Mouse (Mus musculus) embryonic facial prominence, embryonic 14.5 days (tissue): ENCODE results near the gene Mrps36. TPM values are rescaled to one million over a fixed set of nuclear protein-coding genes. Genes with fewer than 3 reads are reported as not detected.

Source experiments
- ATAC-seq: fragments of 200-750 bp; cut with Nextera tagmentation; 2 replicates; pipeline ENCODE4 v1.8.0; 2017; ENCODE audit warnings: low read depth, moderate number of reproducible peaks, moderate TSS enrichment
- DNase-seq: peaks from one replicate; pipeline ENCODE4 v3.0.0-alpha.2; 2015; ENCODE audit warnings: low spot score
- H3K27ac ChIP-seq: fragments of 300-500 bp; sonication (generic); replicated peaks from 2 replicates; pipeline ENCODE4 v1.5.1; 2014; ENCODE audit warnings: low read depth, mild to moderate bottlenecking, low read length, moderate library complexity
- H3K27me3 ChIP-seq: fragments of 300-500 bp; sonication (generic); replicated peaks from 2 replicates; pipeline ENCODE4 v1.6.1; 2014; ENCODE audit warnings: low read length; ENCODE audit not compliant: control insufficient read depth, insufficient read depth
- H3K36me3 ChIP-seq: fragments of 300-500 bp; sonication (generic); 2 replicates; pipeline ENCODE4 v1.6.1; 2014; ENCODE audit warnings: low read length, mixed read lengths; ENCODE audit not compliant: control insufficient read depth, insufficient read depth
- H3K4me1 ChIP-seq: fragments of 300-500 bp; sonication (generic); 2 replicates; pipeline ENCODE4 v1.6.1; 2014; ENCODE audit warnings: antibody characterized with exemption, low read length; ENCODE audit not compliant: control insufficient read depth, insufficient read depth
- H3K4me2 ChIP-seq: fragments of 300-500 bp; sonication (generic); 2 replicates; pipeline ENCODE4 v1.6.1; 2014; ENCODE audit warnings: low read depth, mild to moderate bottlenecking, low read length, moderate library complexity, mixed read lengths
- H3K4me3 ChIP-seq: fragments of 300-500 bp; sonication (generic); 2 replicates; pipeline ENCODE4 v1.5.1; 2014; ENCODE audit warnings: low read depth, mild to moderate bottlenecking, low read length
- H3K9ac ChIP-seq: fragments of 300-500 bp; sonication (generic); 2 replicates; pipeline ENCODE4 v1.6.1; 2014; ENCODE audit warnings: low read depth, mild to moderate bottlenecking, low read length, moderate library complexity, mixed read lengths
- H3K9me3 ChIP-seq: fragments of 300-500 bp; sonication (generic); 2 replicates; pipeline ENCODE4 v1.6.1; 2016; ENCODE audit warnings: low read length; ENCODE audit not compliant: control insufficient read depth
- WGBS: fragments of 180-500 bp; shearing (Covaris S2); extraction: QIAGEN DNeasy Blood & Tissue Kit; methylation state at CpG from one replicate; pipeline ENCODE4 v1.1.7; 2014; 5-methylcytosine and 5-hydroxymethylcytosine counted together
- polyA plus RNA-seq: library from polyadenylated mRNA; unstranded; fragments of >200 nt; fragmentation: Nextera tagmentation; extraction: Ambion mirVana; gene quantifications from 2 replicates; pipeline ENCODE4 v1.2.1, GENCODE M21; 2014

Mrps36 gene
- polyA plus RNA-seq, 1 experiment from 2014 or later, result 150 TPM

DNA sequence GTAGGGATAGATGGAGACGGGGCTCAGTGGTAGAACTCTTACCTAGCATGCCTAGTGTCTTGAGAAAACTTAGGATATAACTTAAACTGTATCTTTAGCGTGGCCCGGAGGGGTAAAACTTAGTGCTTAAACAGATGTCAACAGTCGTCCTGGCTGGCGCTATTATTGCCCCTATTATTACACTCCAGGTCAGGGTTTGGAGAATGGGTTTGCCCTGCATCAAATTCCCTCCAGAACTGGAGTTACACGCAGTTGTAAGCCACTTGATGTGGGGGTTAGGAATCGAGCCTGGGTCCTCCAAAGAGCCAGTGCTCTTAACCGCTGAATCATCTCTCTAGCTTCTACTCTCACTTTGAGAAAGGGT lies 31.6 kb upstream of the Mrps36 start:
- peak overlapping the region; percentile 93 for H3K4me2 ChIP-seq
- no peaks in the 10 kb centered on the region for H3K27me3 ChIP-seq
- no peak for ATAC-seq
- 11% methylated on average over 8 of the region's 8 CpGs for WGBS
- peak overlapping the region; percentile 70 for H3K4me3 ChIP-seq
- peak overlapping the region; percentile 71 for H3K9ac ChIP-seq
- H3K4me1 ChIP-seq, result no peaks in the 10 kb centered on the region
- H3K27ac ChIP-seq, result peak overlapping the region; percentile 53; the same call in 1 of the 2 replicates
- peaks cover 37% of the 10 kb centered on the region for H3K36me3 ChIP-seq
- DNase-seq, result no peak
- H3K9me3 ChIP-seq, result no peaks in the 10 kb centered on the region

DNA sequence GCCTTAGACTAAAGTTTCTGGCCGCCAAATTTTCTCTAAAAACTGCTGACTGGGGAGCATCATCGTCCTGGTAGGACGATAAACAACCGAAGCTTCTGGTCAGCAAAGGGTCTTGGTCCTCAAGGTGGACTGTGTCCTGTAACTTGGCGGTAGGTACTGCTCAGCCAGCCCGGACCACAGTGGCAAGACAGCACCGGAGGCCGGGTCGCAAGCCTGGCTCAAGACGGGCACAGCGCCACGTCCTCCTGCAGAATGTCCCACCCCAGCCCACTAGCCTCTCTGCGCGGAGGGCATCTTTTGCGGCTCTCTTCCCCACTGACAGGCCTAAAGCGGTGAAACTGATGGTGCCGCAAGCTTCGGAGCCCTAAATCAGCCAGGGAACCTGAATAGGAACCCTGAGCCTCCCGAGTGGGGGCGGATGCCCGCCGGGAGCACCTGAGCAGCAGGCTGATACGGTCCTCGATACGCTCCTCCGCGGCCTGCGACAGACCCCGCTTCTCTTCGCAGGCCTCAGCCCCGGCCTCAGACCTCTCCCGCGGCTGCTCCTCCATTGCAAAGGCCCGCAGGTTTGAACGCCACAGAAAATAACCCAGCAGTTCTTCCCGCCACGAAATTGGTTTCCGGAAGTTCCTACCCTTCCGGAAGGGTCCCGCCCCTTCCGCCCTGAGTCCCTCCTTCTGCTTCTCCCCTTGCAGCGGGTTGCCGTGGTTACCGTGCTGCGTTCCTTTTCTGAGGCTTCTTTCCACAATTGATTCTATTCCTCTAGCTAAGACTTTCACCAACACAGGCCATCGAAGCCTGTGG lies 31.0 kb upstream of the Mrps36 start, which contains the start of gene Cenph:
Gene Cenph (minus strand): TSS at position 648 of the 804 bp plus-strand sequence.
- DNase-seq (peak; percentile 96), ATAC-seq (peak; percentile 98)
- H3K27ac ChIP-seq, result peak within 1 kb of the TSS; percentile 53; the same call in 1 of the 2 replicates

DNA sequence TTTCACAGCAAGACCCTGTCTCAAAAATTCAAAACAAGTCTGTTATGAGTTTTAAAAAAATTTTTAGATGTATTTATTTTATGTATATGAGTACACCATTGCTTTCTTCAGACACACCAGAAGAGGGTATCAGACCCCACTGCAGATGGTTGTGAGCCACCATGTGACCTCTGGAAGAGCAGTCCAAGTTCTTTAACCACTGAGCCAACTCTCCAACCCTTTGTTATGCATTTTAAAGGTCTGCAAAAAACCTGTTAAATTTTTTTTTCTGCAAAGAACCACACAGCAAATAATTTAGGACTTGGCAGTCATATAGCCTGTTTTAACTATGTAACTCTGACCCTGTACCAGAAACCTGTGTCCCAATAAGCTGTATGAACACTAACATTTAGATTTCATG lies 30.2 kb upstream of the Mrps36 start:
- Histone ChIP-seq H3K4me2 (peak overlapping the region; percentile 93), H3K4me1 (no peaks in the 10 kb centered on the region), H3K36me3 (peaks cover 34% of the 10 kb centered on the region), H3K4me3 (peak overlapping the region; percentile 70), H3K27ac (no peak overlapping the region), H3K27me3 (no peaks in the 10 kb centered on the region), H3K9me3 (no peaks in the 10 kb centered on the region), H3K9ac (peak overlapping the region; percentile 71)
- DNase-seq (no peak), ATAC-seq (no peak)

More for the DNA sequence above, 31.0 kb upstream of the Mrps36 start, which contains the start of gene Cenph:
- peak within 1 kb of the TSS; percentile 70 for H3K4me3 ChIP-seq
- no peaks in the 10 kb centered on the region for H3K4me1 ChIP-seq
- peaks cover 37% of the 10 kb centered on the region for H3K36me3 ChIP-seq
- peak within 1 kb of the TSS; percentile 93 for H3K4me2 ChIP-seq
- no peaks in the 10 kb centered on the region for H3K27me3 ChIP-seq
- H3K9ac ChIP-seq, result peak within 1 kb of the TSS; percentile 71
- WGBS, result under 1% methylated on average over 33 of the region's 46 CpGs
- H3K9me3 ChIP-seq, result no peaks in the 10 kb centered on the region

DNA sequence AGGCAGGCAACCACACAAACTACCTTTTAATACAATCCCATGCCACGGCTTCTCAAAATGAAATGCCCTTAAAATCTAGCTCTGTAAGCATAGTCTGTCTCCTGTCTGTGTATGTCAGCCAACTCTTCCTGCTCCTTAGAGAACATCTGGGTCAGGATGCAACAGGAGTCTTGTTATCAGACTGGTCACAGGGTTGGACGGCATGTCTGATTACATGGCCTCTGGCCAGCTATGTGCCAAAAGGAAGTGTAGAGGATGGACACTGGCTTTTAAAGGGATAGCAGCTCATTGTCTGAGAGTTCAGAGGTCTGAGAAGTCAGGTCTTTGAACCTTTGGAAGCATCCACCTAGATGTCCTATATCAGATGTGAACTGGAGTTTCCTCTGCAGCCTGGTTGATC lies 10.9 kb upstream of the Mrps36 start:
- DNase-seq (no peak), ATAC-seq (no peak)
- WGBS, result 80% methylated on average over 2 of the region's 2 CpGs

DNA sequence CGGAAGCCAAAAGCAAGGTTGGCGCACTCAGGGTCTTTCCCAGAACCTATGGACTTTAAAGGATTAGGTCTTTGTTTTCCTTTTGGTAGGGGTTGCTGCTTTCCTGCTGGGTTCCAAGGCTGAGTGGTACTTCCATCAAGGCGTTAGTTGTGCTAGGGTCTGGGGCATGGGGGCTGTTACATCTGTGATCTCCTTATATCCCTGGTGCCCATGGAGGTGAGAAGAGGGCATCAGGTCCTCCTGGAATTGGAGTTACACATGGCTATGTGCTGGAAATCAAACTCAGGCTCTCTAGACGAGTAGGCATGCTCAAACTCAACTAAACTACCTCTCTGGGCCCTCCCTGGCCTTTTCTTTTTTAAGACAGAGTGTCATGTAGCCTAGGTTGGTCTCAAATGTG lies 9.7 kb upstream of the Mrps36 start:
- H3K9ac ChIP-seq, result no peak overlapping the region
- WGBS, result 72% methylated on average over 4 of the region's 4 CpGs
- peaks cover 3% of the 10 kb centered on the region; the same call in 1 of the 2 replicates for H3K36me3 ChIP-seq
- H3K4me1 ChIP-seq, result no peaks in the 10 kb centered on the region
- no peak overlapping the region for H3K27ac ChIP-seq
- H3K9me3 ChIP-seq, result 0 out of 2 replicates have a peak, but pooled peaks cover 4% of the 10 kb centered on the region
- no peak for DNase-seq
- ATAC-seq, result no peak
- no peak overlapping the region for H3K4me2 ChIP-seq
- H3K27me3 ChIP-seq, result no peaks in the 10 kb centered on the region
- H3K4me3 ChIP-seq, result no peak overlapping the region

More for the DNA sequence above, 10.9 kb upstream of the Mrps36 start:
- 0 out of 2 replicates have a peak, but pooled peaks cover 4% of the 10 kb centered on the region for H3K9me3 ChIP-seq
- no peak overlapping the region for H3K4me2 ChIP-seq
- no peak overlapping the region for H3K4me3 ChIP-seq
- H3K9ac ChIP-seq, result no peak overlapping the region
- H3K4me1 ChIP-seq, result no peaks in the 10 kb centered on the region
- no peaks in the 10 kb centered on the region for H3K27me3 ChIP-seq
- H3K36me3 ChIP-seq, result peaks cover 9% of the 10 kb centered on the region
- H3K27ac ChIP-seq, result no peak overlapping the region

DNA sequence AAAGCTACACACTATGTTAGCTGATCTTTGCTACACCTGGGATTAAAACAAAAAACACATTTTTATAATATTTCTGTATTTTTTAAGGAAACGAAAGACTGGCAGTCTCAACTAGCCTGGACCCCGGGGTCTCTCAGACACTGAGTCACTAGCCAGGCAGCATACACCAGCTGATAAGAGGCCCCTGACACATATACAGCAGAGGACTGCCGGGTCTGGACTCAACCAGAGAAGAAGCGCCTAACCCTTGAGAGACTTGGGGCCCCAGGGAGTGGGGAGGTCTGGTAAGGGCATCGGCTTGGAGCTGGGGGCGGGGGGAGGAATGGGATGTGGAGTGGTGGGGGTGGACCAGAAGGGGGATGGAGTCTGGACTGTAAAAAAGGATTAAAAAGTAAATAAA lies 8.6 kb upstream of the Mrps36 start:
- no peaks in the 10 kb centered on the region for H3K4me1 ChIP-seq
- no peak for ATAC-seq
- H3K27me3 ChIP-seq, result no peaks in the 10 kb centered on the region
- no peak overlapping the region for H3K9ac ChIP-seq
- no peaks in the 10 kb centered on the region for H3K36me3 ChIP-seq
- 82% methylated on average over 6 of the region's 6 CpGs for WGBS
- H3K4me2 ChIP-seq, result no peak overlapping the region
- H3K9me3 ChIP-seq, result 0 out of 2 replicates have a peak, but pooled peaks cover 4% of the 10 kb centered on the region
- H3K27ac ChIP-seq, result no peak overlapping the region
- no peak overlapping the region for H3K4me3 ChIP-seq
- no peak for DNase-seq

DNA sequence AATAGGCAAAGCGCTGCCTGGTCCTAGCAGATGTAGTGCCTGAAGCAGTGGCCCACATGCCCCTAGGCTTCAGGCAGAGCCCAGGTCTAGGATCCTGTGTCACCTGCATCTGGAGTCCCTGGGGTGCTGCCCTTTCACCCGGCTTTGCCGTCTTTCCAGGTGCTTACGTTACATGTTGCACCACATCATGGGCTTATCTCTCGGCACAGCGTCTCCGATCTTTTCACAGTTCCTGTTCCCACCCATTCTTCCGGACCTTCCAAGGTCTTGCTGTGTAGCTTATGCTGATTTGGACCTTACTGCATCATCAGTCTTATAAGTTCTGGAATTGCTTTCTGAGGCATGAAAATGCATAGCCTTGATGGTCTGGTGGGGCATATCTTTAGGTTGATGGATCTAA lies 8.1 kb upstream of the Mrps36 start:
- DNase-seq (no peak), ATAC-seq (no peak)
- WGBS, result 93% methylated on average over 8 of the region's 8 CpGs

DNA sequence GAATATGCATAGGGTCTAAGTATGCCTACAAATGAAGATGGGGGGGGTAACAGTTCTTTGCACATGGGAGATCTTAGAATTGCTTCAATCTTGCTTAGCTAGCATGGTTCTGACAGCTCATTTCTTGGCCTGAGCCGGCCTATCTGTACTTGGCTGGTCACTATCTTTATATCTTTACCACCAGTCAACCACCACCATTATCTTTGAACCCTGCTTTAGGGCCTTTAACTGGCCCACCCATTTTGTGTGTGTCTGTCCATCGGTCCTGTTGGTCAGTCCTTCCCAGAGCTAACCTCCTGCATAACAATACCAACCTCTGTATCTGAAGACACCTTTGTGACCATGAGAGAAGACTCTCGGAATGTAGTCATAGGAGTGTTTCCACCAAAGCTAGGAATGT lies 6.9 kb upstream of the Mrps36 start:
- Histone ChIP-seq H3K9me3 (0 out of 2 replicates have a peak, but pooled peaks cover 4% of the 10 kb centered on the region), H3K4me2 (no peak overlapping the region), H3K27ac (no peak overlapping the region), H3K36me3 (no peaks in the 10 kb centered on the region), H3K4me3 (no peak overlapping the region), H3K27me3 (no peaks in the 10 kb centered on the region), H3K4me1 (no peaks in the 10 kb centered on the region), H3K9ac (no peak overlapping the region)
- ATAC-seq (no peak), DNase-seq (no peak)
- WGBS, result 93% methylated on average over 3 of the region's 3 CpGs

More for the DNA sequence above, 8.1 kb upstream of the Mrps36 start:
- Histone ChIP-seq H3K27ac (no peak overlapping the region), H3K27me3 (no peaks in the 10 kb centered on the region), H3K4me2 (no peak overlapping the region), H3K4me1 (no peaks in the 10 kb centered on the region), H3K36me3 (no peaks in the 10 kb centered on the region), H3K9ac (no peak overlapping the region), H3K4me3 (no peak overlapping the region), H3K9me3 (0 out of 2 replicates have a peak, but pooled peaks cover 4% of the 10 kb centered on the region)

DNA sequence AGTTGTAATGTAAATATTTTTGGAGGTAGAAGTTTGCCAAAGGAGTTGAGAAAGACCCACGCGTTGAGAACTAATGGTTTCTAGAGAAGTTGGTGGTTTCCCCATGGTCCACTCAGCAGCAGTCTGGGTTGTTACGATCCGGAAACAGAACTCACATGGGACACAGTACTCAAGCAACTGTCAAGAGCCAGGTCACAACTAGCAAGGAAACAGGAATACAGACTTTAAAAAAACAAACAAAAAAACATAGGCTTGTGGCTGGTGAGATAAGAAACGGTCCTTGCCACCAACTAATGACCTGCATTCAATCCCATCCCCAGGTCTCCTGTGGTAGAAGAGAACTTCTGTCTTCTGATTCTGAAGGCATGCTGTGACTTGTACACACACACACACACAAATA lies 6.3 kb upstream of the Mrps36 start:
- DNase-seq (no peak), ATAC-seq (no peak)
- no peaks in the 10 kb centered on the region for H3K9me3 ChIP-seq
- H3K4me1 ChIP-seq, result no peaks in the 10 kb centered on the region
- no peaks in the 10 kb centered on the region for H3K27me3 ChIP-seq
- H3K9ac ChIP-seq, result no peak overlapping the region
- H3K36me3 ChIP-seq, result no peaks in the 10 kb centered on the region
- no peak overlapping the region for H3K27ac ChIP-seq
- H3K4me3 ChIP-seq, result no peak overlapping the region
- 72% methylated on average over 5 of the region's 5 CpGs for WGBS
- H3K4me2 ChIP-seq, result no peak overlapping the region
